Mouse (Mus musculus): ENCODE measurements around the gene Pde5a.
A peak's percentile ranks its signal among the peaks of the same experiment; 100 is the strongest.

The Pde5a gene

GRCm38 (mm10) chr3:122763768-122764167 lies 35.0 kb downstream of the Pde5a start:
- DNase-seq (ENCODE audit: low spot score in 2 of 2): no peak

GRCm38 (mm10) chr3:122766930-122767329 lies 38.2 kb downstream of the Pde5a start:
- DNase-seq (ENCODE audit: low spot score in 2 of 2): no peak

GRCm38 (mm10) chr3:122767841-122768240 lies 39.1 kb downstream of the Pde5a start:
- DNase-seq (ENCODE audit: low spot score in 2 of 2): no peak

GRCm38 (mm10) chr3:122781417-122781816 lies 52.7 kb downstream of the Pde5a start:
- no peak for DNase-seq (ENCODE audit: low spot score in 2 of 2)

- DNase-seq (ENCODE audit: low spot score in 2 of 2): no peak
Observed at GRCm38 (mm10) chr3:122784245-122784644, 55.5 kb downstream of the Pde5a start.

GRCm38 (mm10) chr3:122788314-122788713 lies 59.6 kb downstream of the Pde5a start:
- peak; percentile 24 to 46 for DNase-seq (ENCODE audit: low spot score in 2 of 2)

- DNase-seq (ENCODE audit: low spot score in 2 of 2): no peak
Observed at GRCm38 (mm10) chr3:122789544-122789943, 60.8 kb downstream of the Pde5a start.

GRCm38 (mm10) chr3:122800050-122800449 lies 71.3 kb downstream of the Pde5a start:
- DNase-seq (ENCODE audit: low spot score in 2 of 2): no peak

- DNase-seq (ENCODE audit: low spot score in 2 of 2): no peak
Observed at GRCm38 (mm10) chr3:122800553-122801435, 72.0 kb downstream of the Pde5a start.

GRCm38 (mm10) chr3:122801436-122802221 lies 72.9 kb downstream of the Pde5a start:
- no peak for DNase-seq (ENCODE audit: low spot score in 2 of 2)

GRCm38 (mm10) chr3:122807313-122807712 lies 78.6 kb downstream of the Pde5a start:
- DNase-seq (ENCODE audit: low spot score in 2 of 2): no peak

GRCm38 (mm10) chr3:122810090-122810863 lies 81.5 kb downstream of the Pde5a start:
- no peak for DNase-seq (ENCODE audit: low spot score in 2 of 2)

- DNase-seq (ENCODE audit: low spot score in 2 of 2): no peak
Observed at GRCm38 (mm10) chr3:122810986-122811385, 82.2 kb downstream of the Pde5a start.

GRCm38 (mm10) chr3:122814531-122814930 lies 85.8 kb downstream of the Pde5a start:
- no peak for DNase-seq (ENCODE audit: low spot score in 2 of 2)

GRCm38 (mm10) chr3:122818282-122818681 lies 89.5 kb downstream of the Pde5a start:
- DNase-seq (ENCODE audit: low spot score in 2 of 2): no peak

- DNase-seq (ENCODE audit: low spot score in 2 of 2): no peak
Observed at GRCm38 (mm10) chr3:122820700-122821099, 92.0 kb downstream of the Pde5a start.

- DNase-seq (ENCODE audit: low spot score in 2 of 2): no peak
Observed at GRCm38 (mm10) chr3:122828270-122829058, 99.7 kb downstream of the Pde5a start.

GRCm38 (mm10) chr3:122834519-122834918 lies 105.8 kb downstream of the Pde5a start:
- DNase-seq (ENCODE audit: low spot score in 2 of 2): no peak

GRCm38 (mm10) chr3:122835097-122835850 lies 106.5 kb downstream of the Pde5a start:
- DNase-seq (ENCODE audit: low spot score in 2 of 2): no peak

GRCm38 (mm10) chr3:122837639-122838038 lies 108.9 kb downstream of the Pde5a start:
- DNase-seq (ENCODE audit: low spot score in 2 of 2): no peak
